Mouse (Mus musculus): Measurements from ENCODE around the gene Wdr18.
A peak's percentile ranks its signal among the peaks of the same experiment; 100 is the strongest.

Gene Wdr18

DNA sequence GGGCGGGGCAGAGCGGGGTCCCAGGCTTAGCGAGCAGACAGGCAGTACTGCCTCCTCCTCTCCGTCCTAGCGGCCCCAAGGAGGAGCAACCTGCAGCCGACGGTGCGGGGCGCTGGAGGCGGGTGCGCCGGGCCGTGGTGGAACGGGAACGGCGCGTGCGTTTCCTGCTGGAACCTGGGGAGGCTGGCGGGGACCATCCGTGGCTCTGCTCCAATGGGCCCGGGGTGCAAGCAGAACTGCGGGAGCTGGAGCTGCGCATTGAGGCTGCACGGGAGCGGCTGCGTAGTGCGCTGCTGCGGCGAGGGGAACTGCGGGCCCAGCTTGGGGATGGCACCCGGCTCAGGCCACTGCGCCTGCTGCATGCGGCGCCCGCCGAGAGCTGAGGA lies 16.8 kb downstream of the Wdr18 start:
- DNase-seq (ENCODE audit: low read depth, low spot score), result no peak

DNA sequence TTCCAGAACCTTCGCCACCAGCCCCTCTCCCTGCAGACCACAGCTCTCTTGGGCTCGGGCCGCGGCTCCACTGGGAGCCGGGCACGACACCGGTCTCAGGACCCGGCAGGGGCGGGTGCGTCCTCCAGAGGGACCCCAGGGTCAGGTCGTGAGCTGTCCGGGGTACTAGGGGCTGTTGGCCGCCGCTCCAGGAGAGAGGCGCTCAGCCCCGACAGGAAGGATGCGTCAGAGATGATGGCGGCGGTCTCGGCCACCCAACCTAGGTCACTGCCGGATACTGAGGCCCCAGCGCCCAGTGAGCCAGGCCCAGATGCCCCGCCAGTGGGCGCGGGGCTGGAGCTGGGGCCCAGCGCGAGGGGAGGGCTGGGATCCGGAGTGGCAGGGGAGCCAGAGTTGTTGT lies 17.4 kb downstream of the Wdr18 start:
- no peak for DNase-seq (ENCODE audit: low read depth, low spot score)

GRCm38 (mm10) chr10:79978061-79978460 lies 18.1 kb downstream of the Wdr18 start:
- no peak for DNase-seq (ENCODE audit: low read depth, low spot score)

DNA sequence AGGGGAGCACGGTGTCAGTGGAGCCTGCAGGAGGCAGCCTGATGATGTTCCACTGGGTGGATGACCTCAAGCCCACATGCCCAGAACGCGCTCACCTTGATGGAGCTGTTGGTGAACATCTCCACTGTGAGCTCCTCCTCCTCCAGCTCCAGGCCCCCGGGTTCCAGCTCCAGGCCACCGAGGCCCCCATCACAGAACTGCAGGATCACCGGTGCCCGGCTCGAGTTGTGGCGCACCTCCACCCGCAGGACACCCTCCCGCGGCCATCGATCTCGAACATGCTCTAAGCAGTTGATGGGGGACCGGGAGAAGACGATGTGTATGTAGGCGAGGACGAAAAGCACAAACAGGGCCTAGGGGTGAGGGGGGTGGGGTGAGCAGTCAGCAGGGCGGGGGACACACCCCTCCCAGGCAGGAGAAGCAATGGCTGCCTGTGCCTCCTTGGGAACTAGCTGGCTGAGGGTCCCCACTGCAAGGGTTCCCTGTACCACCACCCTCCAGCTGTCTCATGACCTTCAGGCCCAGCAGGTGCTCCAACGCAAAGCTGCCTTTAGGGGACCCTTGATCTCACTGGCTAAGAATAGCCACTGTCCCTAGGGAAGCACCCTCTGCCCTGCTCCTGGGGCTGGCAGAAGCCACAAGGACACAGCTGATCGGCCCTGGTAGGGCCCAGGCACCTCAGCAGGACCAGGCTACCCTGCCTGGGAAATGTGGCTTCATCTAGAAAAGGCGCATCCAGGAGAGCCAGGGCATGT lies 19.6 kb downstream of the Wdr18 start:
- no peak for DNase-seq (ENCODE audit: low read depth, low spot score)

- no peak for DNase-seq (ENCODE audit: low read depth, low spot score)
Measured at GRCm38 (mm10) chr10:79983205-79983604, 23.3 kb downstream of the Wdr18 start.

GRCm38 (mm10) chr10:79983670-79984069 lies 23.7 kb downstream of the Wdr18 start:
- no peak for DNase-seq (ENCODE audit: low read depth, low spot score)

DNA sequence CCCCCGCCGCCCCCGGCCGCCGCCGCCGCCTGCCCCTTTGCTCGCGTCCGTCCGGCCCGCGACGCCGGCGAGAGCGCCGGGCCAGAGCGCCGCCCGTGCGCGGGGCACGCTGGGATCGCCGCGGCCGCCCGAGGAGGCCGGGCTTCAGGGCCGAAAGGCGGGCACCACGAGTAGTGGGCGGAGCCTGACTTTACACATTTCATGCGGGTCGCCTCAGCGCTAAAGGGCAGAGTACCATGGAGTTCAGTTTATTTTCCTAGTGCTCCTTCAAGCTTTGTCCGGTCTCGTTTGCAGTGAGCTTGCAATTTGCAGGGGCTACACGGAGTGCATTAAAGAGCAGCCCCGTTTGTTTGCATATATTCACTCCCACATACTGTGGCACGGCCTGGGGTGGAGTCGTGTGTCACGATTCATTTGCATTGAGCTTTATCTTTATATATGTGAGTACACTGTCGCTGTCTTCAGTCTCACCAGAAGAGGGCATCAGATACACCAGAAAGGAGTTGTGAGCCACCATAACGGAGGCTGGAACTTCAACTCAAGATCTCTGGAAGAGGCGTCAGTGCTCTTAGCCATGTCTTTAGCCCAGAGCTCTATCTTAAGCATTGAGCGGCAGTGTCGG lies 24.4 kb downstream of the Wdr18 start, which contains the start of gene Tmem259:
Gene Tmem259, minus strand, starts transcription at position 136 of the 622 bp plus-strand sequence.
- peak; percentile 79 for DNase-seq (ENCODE audit: low read depth, low spot score)

DNA sequence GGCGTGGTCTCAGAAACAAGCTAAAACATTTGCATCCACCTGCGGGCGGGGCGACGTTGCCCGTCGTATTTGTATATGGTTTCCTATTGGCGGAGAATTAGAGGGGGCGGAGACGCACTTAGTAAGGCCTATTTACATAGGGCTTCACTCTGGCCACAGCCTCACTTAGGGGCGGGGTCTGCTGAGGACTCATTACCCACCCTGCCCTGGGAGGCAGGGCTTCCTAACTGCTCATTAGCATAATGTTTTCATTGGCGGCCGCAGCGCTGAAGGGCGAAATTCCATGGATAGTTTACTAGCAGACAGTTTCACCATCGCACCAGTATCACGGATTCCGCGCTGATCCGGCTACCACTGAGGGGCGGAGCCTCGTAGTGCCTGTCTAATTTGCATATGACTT lies 24.9 kb downstream of the Wdr18 start:
- peak; percentile 100 for DNase-seq (ENCODE audit: low read depth, low spot score)

- peak; percentile 49 for DNase-seq (ENCODE audit: low read depth, low spot score)
Measured at GRCm38 (mm10) chr10:79985334-79986231, 25.6 kb downstream of the Wdr18 start.

DNA sequence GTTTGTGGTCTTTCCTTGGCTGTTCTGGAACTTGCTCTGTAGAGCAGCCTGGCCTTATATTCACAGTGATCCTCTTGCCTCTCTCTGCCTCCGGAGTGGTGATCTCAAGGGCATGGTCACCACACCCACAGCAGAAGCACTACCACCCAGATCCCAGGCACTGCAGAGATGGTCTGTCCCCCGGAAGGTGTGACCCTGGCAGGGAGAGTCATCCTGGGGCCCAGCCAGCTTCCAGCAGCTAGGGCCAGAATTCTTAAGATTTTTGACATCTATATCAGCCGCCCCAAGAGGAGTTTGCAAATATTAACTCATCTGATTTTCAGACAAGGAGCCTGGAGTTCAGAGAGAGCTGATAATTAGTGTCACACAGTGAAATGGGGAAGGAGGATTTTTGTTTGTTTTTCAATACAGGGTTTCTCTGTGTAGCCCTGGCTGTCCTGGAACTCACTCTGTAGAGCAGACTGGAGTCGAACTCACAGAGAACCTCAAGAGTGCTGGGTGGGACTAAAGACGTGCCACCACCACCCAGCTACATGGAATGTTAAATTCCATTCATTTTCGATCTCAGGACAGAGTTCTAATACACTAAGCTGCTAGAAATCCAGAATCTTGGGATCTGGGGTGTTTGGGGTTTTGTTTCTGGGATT lies 26.4 kb downstream of the Wdr18 start:
- DNase-seq (ENCODE audit: low read depth, low spot score), result no peak

DNA sequence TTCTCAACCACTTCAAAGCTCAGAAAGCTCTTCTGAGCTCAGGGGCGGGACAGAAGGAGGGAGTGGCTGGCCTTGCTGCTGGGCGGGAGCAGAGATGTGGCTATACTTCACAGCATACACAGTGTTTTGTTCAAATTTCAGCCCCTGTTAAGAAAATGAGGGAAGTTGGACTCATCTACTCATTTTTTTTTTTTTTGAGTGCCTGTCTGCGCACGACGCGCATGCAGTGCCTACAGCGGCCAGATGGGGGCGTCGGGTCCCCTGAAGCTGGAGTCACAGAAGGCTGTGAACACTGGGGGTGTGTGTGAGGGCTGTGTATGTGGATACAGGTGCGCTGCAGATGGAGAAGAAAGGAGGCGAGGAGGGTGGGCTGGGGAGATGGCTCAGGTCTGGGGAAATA lies 27.0 kb downstream of the Wdr18 start:
- DNase-seq (ENCODE audit: low read depth, low spot score), result no peak

DNA sequence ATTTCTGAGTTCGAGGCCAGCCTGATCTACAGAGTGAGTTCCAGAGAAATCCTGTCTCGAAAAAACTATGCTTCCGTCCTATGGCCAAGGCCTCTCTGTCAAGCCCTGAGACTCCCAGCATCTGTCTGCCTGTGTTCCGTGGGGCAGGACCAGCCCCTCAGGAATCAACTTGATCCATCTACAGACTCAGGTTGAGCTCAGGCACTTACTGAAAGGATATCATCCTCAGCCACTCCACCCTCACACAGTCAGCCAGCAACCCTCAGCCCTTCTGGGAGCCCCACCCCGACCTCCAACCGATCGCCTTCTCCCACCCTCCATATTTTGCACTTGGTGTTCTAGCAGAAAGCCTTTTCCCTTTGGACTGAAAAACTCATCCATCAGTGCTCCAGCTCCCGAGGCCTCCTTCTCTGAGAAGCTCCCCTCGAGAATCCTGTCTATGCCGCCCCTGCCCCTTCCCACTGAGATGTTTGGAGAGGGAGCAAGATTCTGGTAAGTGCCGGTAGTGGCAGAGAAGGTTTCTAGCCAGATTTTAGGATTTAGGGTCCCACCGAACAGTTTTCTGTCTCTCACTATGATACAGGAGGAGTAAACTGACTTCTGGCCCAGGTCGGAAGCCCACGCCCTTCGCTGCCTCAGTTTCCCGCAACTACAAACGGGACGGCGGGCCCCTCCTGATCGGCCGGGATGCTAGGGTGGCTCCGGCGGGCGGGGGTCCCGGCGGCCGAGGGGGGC lies 28.0 kb downstream of the Wdr18 start:
- no peak for DNase-seq (ENCODE audit: low read depth, low spot score)

GRCm38 (mm10) chr10:79988506-79989271 lies 28.7 kb downstream of the Wdr18 start, which contains the start of gene Cnn2:
Gene Cnn2, plus strand, starts transcription at chr10:79988584.
- DNase-seq (ENCODE audit: low read depth, low spot score), result no peak

GRCm38 (mm10) chr10:79989272-79989786 lies 29.4 kb downstream of the Wdr18 start:
- DNase-seq (ENCODE audit: low read depth, low spot score), result no peak

GRCm38 (mm10) chr10:79989870-79990269 lies 29.9 kb downstream of the Wdr18 start:
- DNase-seq (ENCODE audit: low read depth, low spot score), result no peak

- DNase-seq (ENCODE audit: low read depth, low spot score), result no peak
Measured at GRCm38 (mm10) chr10:79991099-79991498, 31.1 kb downstream of the Wdr18 start.

DNA sequence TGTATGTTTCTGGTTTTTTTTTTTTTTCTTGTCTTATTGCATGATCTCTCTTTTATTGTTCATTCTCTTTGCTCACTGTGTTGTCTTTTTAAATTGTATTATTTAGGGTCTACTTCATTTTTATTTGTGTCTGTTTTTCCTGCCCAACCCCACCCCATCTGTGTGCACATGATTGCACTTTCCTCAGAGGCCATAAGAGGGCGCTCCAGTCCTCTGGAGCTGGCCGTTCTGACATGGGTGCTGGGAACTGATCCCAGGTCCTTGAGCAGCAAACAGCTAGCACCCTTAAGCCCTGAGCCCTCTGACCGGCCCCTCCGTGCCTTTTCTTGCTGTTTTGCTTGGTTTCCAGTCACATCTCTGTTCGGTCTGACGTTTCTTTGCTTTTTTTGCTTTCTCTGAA lies 31.6 kb downstream of the Wdr18 start:
- DNase-seq (ENCODE audit: low read depth, low spot score), result no peak

GRCm38 (mm10) chr10:79994397-79995115 lies 34.6 kb downstream of the Wdr18 start:
- no peak for DNase-seq (ENCODE audit: low read depth, low spot score)

DNA sequence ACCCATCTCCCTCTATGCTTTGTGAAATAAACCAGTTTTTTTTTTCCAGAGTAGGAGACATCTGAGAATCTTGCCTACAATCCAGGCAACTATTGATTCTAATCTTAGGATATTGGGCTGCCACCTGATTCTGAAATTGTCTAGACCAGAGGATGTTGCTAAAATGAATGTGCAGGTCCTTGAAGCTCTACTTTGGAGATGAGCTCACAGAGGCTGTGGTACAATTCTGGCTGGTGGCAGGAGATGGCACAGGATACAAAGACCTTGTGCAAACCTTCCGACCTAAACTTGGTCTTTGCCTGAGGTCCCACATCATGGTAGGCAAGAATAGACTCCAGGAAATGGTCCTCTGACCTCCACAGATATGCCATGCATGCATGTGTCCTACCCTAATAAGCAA lies 35.7 kb downstream of the Wdr18 start:
- no peak for DNase-seq (ENCODE audit: low read depth, low spot score)

Measured in telencephalon, adult 2 months (tissue).